Mouse (Mus musculus) layer of hippocampus, adult 6 months (tissue): ENCODE data around the gene Adar. TPM values are rescaled to one million over a fixed set of nuclear protein-coding genes. Genes with fewer than 3 reads are reported as not detected.

Source experiments
- long read RNA-seq, 2 experiments: library from polyadenylated mRNA; unstranded; transcript quantifications; one replicate each; pipeline ENCODE4 v2.0.0; 2019 to 2020
- polyA plus RNA-seq: library from polyadenylated mRNA; unstranded; fragments of <200 nt; fragmentation: Nextera tagmentation; gene quantifications from 2 replicates; pipeline ENCODE4 v1.2.3, GENCODE M21; 2021

Gene Adar
- polyA plus RNA-seq = 24.4 and 33.5 TPM in 2 replicates
- long read RNA-seq, experiment 1, full-length matches to known transcripts = 4 of 22 reads
- long read RNA-seq, experiment 1, partial matches to known transcripts = 4 of 22 reads
- long read RNA-seq, experiment 1, other reads (novel, unspliced or antisense) = 14 of 22 reads
- long read RNA-seq, experiment 2, full-length matches to known transcripts = 18 of 116 reads
- long read RNA-seq, experiment 2, partial matches to known transcripts = 84 of 116 reads
- long read RNA-seq, experiment 2, other reads (novel, unspliced or antisense) = 14 of 116 reads

DNA sequence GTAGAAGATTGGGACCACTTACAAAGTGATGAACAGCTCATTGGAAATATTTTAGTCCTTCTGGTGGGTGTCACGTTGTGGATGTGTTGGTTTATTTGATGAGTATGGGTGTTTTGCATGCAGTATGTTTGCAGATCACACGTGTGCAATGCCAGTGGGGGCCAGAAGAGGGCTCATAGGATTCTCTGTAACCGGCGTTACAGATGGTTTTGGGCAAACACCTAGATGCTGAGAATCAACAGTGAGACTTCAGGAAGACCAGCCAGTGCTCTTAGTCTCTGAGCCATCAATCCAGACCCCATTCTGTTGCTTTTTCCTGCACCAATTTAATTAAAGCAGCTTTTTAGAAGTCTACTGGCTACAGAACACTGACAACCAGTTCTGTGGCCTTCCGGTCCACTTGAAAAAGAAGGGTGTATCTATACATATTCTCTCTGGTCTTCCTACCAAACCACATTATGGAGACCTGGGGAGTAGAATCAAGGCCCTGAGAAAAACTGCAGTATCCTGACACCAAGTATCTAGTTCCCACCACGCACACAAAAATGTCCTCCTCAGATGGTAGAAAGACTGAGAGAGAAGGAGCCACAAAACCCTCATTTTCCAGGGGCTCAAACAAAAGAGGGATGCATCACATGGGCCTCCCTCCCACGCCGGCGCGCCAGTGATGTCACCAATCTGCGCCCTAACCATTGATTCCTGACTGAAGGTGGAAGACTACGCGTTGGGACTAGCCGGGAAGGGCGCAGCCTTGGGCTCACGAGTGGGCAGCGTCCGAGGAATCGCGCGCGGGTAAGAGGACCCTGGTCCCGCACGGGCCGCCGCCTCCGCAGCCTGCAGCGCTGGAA, at the start of gene Adar:
Gene Adar (plus strand): TSS at position 664 of the 848 bp plus-strand sequence.

DNA sequence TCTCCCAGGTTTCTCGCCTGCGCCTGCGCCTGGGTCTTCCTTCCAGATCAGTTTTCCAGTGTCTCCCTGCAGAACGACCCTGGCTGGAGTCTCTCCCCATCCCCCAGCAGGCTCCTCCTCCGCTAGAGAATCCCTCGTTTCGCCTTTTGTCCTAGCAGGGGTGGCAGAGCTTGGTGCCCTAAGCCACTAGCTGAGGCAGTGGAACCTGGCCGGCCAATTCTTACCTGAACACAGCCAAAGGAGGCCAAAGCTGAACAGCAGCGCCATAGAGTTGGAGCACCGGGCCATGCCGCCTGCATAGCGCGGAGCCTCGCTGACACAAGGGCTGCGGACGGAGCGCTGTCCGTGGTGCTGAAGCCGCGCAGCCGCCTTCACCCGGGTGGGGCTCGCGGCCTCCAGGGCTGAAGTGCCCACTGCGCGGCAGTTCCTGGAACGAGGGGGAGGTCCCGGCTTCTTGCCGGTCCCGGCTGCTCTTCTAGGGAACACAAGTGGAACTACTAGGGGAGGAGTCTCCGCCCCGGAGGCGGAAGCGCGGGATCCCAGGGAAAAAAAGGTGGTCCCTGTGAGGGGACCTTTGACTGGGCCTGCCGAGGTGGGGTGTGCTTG, 49.4 kb downstream of the Adar start, which contains the start of gene Chrnb2:
Gene Chrnb2 (minus strand): TSS at position 514 of the 606 bp plus-strand sequence.

GRCm38 (mm10) chr3:89772968-89773709, 58.3 kb downstream of the Adar start, which contains the start of gene Ube2q1:
Gene Ube2q1 (plus strand): TSS chr3:89773616.

Other genes with a start within 250 kb of the Adar start
- gene Kcnn3, start 194.9 kb upstream of the Adar start, polyA plus RNA-seq = 4.0 and 5.1 TPM in 2 replicates
- 12.9 and 20.1 TPM in 2 replicates for gene Chrnb2, start 49.6 kb downstream of the Adar start, polyA plus RNA-seq
- gene Ube2q1, start 58.6 kb downstream of the Adar start, polyA plus RNA-seq = 8.2 and 8.7 TPM in 2 replicates
- gene She, start 116.3 kb downstream of the Adar start, polyA plus RNA-seq = 0.45 and 0.46 TPM in 2 replicates
- 4.1 and 4.7 TPM in 2 replicates for gene Il6ra, start 198.2 kb downstream of the Adar start, polyA plus RNA-seq
- gene Atp8b2, start 248.5 kb downstream of the Adar start, polyA plus RNA-seq = 4.0 and 4.5 TPM in 2 replicates